Mouse (Mus musculus): Measurements from ENCODE around the gene Rnase13.
A peak's percentile ranks its signal among the peaks of the same experiment; 100 is the strongest.

GRCm38 (mm10) chr14:51902806-51903710 is 19.5 kb downstream of the Rnase13 start:
- TF ChIP-seq POLR2A (IDR thresholded peaks at IDR 0.05; ENCODE audit: control insufficient read depth, extremely low read depth, insufficient read depth, low read length, poor library complexity) (no peak), CTCF (IDR thresholded peaks at IDR 0.05; ENCODE audit: borderline replicate concordance, control insufficient read depth, extremely low read depth, insufficient read depth, low read length, poor library complexity) (peak; percentile 62; the same call in 1 of the 2 replicates)
